Mouse (Mus musculus) liver, postnatal 0 days (tissue): ENCODE results near the gene Atp1b1.

Experiments used
- CTCF ChIP-seq: sonication (generic); IDR thresholded peaks from 2 replicates; pipeline ENCODE4 v1.5.1; 2016; ENCODE audit warnings: antibody characterized with exemption, low read depth
- EP300 ChIP-seq: IDR thresholded peaks from 2 replicates; pipeline ENCODE4 v1.6.1; 2016; ENCODE audit warnings: antibody characterized with exemption, low read depth, mild to moderate bottlenecking

DNA sequence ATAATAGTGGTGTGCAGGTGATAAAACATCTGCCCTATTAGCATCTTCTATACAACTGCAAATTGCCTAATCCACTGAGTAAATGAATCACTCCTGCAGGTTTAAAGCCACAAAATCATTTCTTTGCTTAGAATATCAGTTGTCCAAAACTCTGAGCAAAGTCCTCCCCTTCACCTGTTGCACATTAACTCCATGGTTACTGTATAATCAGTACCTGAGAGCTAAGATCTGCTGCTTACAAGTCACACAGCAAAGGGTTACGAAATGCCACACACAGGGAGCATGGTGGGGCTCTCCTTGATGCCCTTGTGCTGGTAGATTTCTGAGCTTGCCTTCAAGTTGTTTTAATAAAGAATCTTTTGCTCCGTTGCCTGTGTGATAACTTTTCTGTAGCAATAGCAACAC, 42.8 kb downstream of the Atp1b1 start:
- no peak for TF ChIP-seq CTCF
- peak; percentile 51 for TF ChIP-seq EP300
